Mouse (Mus musculus): Measurements from ENCODE around the gene Shprh. TPM values are rescaled to one million over a fixed set of nuclear protein-coding genes. Genes with fewer than 3 reads are reported as not detected.
A peak's percentile ranks its signal among the peaks of the same experiment; 100 is the strongest.
"Not testable (repeated sequence)": the region's sequence is repeated elsewhere in the genome, so short reads cannot be mapped to it uniquely, and the experiment has no call there.

The Shprh gene
- polyA plus RNA-seq, 1 experiment from 2014 or later, result 6.0 TPM

DNA sequence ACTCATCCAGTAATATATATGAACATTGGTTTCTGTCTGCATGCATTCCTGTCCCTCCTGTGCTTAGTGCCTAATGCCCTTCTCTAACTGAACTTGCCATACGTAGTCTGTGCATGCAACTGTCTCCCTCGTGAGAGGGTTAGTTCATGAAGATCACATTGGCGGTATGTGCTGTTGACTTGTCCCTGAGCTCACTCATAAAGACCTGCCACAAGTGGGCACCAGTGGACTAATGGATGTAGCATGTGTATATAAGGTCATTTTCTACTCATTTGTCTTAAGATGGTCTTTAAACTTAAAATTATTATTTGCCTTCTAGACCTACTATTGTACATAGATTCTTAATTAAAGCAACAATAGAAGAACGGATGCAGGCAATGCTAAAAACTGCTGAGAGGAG, 62.8 kb downstream of the Shprh start:
- WGBS, result 76% methylated on average over 4 of the region's 4 CpGs
- H3K27me3 ChIP-seq (ENCODE audit: control insufficient read depth, insufficient read depth, low read length), result no peaks in the 10 kb centered on the region
- ATAC-seq (ENCODE audit: low FRiP score, low TSS enrichment) (no peak), DNase-seq (ENCODE audit: low spot score) (no peak)
- H3K36me3 ChIP-seq (ENCODE audit: control insufficient read depth, insufficient read depth, low read length), result peaks cover 13% of the 10 kb centered on the region
- H3K4me2 ChIP-seq (replicated peaks; ENCODE audit: low read depth), result no peak overlapping the region
- H3K4me1 ChIP-seq (replicated peaks; ENCODE audit: control insufficient read depth, insufficient read depth), result no peaks in the 10 kb centered on the region
- TF ChIP-seq CTCF (IDR thresholded peaks at IDR 0.05; ENCODE audit: low read depth) (peak; percentile 63), EP300 (optimal IDR thresholded peaks at IDR 0.05) (no peak)
- H3K9me3 ChIP-seq (ENCODE audit: control insufficient read depth, low read length), result no peaks in the 10 kb centered on the region
- no peak overlapping the region for H3K9ac ChIP-seq (ENCODE audit: low read length)
- H3K4me3 ChIP-seq (ENCODE audit: low read depth, low read length), result no peak overlapping the region
- H3K27ac ChIP-seq (replicated peaks), result no peak overlapping the region

DNA sequence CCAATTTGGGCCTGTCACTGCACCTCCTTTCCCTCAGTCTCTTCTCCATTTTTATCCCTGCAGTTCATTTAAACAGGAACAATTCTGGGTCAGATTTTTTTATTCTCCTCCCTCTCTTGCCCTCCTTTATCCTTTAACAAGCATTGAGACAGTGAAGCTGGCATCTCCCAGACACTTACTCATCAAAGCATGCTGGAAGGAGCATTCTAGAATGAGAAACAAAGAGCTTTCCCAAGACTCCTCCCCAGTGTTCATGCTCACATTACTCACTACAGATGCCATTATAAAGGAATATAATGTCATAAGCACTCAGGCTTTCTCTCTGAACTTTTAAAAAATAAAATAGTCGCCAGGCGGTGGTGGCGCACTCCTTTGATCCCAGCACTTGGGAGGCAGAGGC, 77.2 kb downstream of the Shprh start:
- TF ChIP-seq EP300 (optimal IDR thresholded peaks at IDR 0.05), result no peak
- no peak for TF ChIP-seq CTCF (IDR thresholded peaks at IDR 0.05; ENCODE audit: low read depth)
- Histone ChIP-seq H3K36me3 (ENCODE audit: control insufficient read depth, insufficient read depth, low read length) (no peaks in the 10 kb centered on the region), H3K4me2 (replicated peaks; ENCODE audit: low read depth) (no peak overlapping the region), H3K27ac (replicated peaks) (no peak overlapping the region), H3K9me3 (ENCODE audit: control insufficient read depth, low read length) (no peaks in the 10 kb centered on the region), H3K27me3 (ENCODE audit: control insufficient read depth, insufficient read depth, low read length) (no peaks in the 10 kb centered on the region), H3K4me1 (replicated peaks; ENCODE audit: control insufficient read depth, insufficient read depth) (no peaks in the 10 kb centered on the region), H3K9ac (ENCODE audit: low read length) (no peak overlapping the region), H3K4me3 (ENCODE audit: low read depth, low read length) (no peak overlapping the region)
- no peak for ATAC-seq (ENCODE audit: low FRiP score, low TSS enrichment)
- WGBS, result 90% methylated on average over 3 of the region's 3 CpGs
- no peak for DNase-seq (ENCODE audit: low spot score)

DNA sequence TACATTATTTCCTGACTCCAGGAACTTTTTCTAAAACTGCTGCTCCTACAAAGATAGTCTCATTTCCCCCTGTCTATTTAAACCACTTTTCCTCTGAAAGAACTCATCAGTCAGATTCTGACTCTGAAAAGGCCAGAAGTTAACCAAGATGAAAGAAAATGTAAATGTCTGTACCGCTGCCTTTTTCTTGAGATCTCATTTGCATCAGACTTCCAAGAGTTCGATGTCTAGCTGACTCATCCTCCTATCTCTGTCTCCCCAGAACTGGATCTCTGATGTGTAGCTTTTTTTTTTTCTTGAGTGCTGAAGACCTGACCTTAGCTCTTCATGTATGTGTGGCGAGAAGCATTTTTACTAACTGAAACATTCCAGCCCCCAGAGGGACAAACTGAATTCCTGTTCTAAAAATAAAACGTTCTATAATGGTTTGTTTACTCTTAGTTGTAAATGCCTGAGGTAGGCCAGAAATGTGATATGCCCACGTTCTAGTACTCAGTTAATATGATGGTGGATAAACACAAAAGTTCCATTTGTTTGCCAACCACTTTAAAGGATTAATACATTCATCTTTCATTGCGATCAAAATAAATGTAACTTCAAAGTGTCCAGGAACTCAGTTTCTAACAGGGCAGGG, 80.4 kb downstream of the Shprh start:
- Histone ChIP-seq H3K36me3 (ENCODE audit: control insufficient read depth, insufficient read depth, low read length) (no peaks in the 10 kb centered on the region), H3K9ac (ENCODE audit: low read length) (no peak overlapping the region), H3K4me1 (replicated peaks; ENCODE audit: control insufficient read depth, insufficient read depth) (no peaks in the 10 kb centered on the region), H3K27me3 (ENCODE audit: control insufficient read depth, insufficient read depth, low read length) (no peaks in the 10 kb centered on the region), H3K9me3 (ENCODE audit: control insufficient read depth, low read length) (no peaks in the 10 kb centered on the region), H3K4me3 (ENCODE audit: low read depth, low read length) (no peak overlapping the region), H3K27ac (replicated peaks) (no peak overlapping the region), H3K4me2 (replicated peaks; ENCODE audit: low read depth) (no peak overlapping the region)
- DNase-seq (ENCODE audit: low spot score) (no peak), ATAC-seq (ENCODE audit: low FRiP score, low TSS enrichment) (no peak)
- WGBS, result 9% methylated on average over 6 of the region's 6 CpGs
- TF ChIP-seq EP300 (optimal IDR thresholded peaks at IDR 0.05) (no peak), CTCF (IDR thresholded peaks at IDR 0.05; ENCODE audit: low read depth) (0 out of 2 replicates have a peak, but pooled peaks have one; percentile 13)

DNA sequence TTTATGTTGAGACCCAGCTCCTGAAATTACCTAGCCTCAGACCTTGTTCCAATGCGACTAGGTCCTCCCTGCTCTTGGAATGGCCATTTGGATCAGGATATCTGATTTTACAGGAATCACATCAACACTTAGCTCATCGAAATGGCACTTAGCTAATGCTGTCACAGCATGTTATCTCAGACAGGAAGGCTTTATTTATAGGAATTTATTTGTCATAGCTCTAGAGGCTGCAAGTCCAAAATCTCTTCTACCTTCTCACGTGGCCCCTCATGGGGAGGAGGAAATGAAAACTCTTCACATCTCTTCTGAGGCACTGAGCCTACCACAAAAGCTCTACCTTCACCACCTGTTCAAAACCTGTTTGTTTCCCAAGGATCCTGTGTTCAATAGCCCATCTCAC, 84.0 kb downstream of the Shprh start:
- Histone ChIP-seq H3K27ac (replicated peaks) (no peak overlapping the region), H3K27me3 (ENCODE audit: control insufficient read depth, insufficient read depth, low read length) (no peaks in the 10 kb centered on the region), H3K4me1 (replicated peaks; ENCODE audit: control insufficient read depth, insufficient read depth) (no peaks in the 10 kb centered on the region), H3K9ac (ENCODE audit: low read length) (no peak overlapping the region), H3K4me2 (replicated peaks; ENCODE audit: low read depth) (no peak overlapping the region), H3K9me3 (ENCODE audit: control insufficient read depth, low read length) (no peaks in the 10 kb centered on the region), H3K4me3 (ENCODE audit: low read depth, low read length) (no peak overlapping the region), H3K36me3 (ENCODE audit: control insufficient read depth, insufficient read depth, low read length) (no peaks in the 10 kb centered on the region)
- TF ChIP-seq CTCF (IDR thresholded peaks at IDR 0.05; ENCODE audit: low read depth), result no peak
- no peak for TF ChIP-seq EP300 (optimal IDR thresholded peaks at IDR 0.05)
- DNase-seq (ENCODE audit: low spot score) (no peak), ATAC-seq (ENCODE audit: low FRiP score, low TSS enrichment) (no peak)
- 57% methylated on average over 3 of the region's 3 CpGs for WGBS

DNA sequence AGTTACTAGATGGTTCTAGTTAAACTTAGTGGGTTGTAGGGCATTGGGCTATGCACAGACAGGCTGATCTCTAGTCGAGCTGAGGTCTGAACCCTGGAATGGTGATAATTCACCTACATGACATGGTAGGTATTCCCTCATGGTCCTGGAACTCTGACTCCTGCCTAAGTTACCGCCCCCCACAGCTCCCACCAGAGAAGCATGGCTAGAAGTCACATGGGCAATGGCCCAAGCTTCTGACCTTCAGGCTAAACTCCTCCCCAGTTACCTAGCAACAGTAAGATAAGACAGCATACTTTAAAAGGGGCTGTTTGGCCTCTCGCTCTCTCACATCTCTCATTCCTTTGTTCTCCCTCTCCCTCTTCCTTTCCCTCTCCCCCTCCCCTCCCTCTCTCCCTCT, 93.8 kb downstream of the Shprh start:
- H3K27me3 ChIP-seq (ENCODE audit: control insufficient read depth, insufficient read depth, low read length); H3K9ac ChIP-seq (ENCODE audit: low read length); H3K4me2 ChIP-seq (replicated peaks; ENCODE audit: low read depth); H3K9me3 ChIP-seq (ENCODE audit: control insufficient read depth, low read length); H3K36me3 ChIP-seq (ENCODE audit: control insufficient read depth, insufficient read depth, low read length); H3K4me1 ChIP-seq (replicated peaks; ENCODE audit: control insufficient read depth, insufficient read depth); ATAC-seq (ENCODE audit: low FRiP score, low TSS enrichment); H3K4me3 ChIP-seq (ENCODE audit: low read depth, low read length); DNase-seq (ENCODE audit: low spot score); H3K27ac ChIP-seq (replicated peaks): not testable (repeated sequence)
- WGBS, result 49% methylated on average over 3 of the region's 3 CpGs

DNA sequence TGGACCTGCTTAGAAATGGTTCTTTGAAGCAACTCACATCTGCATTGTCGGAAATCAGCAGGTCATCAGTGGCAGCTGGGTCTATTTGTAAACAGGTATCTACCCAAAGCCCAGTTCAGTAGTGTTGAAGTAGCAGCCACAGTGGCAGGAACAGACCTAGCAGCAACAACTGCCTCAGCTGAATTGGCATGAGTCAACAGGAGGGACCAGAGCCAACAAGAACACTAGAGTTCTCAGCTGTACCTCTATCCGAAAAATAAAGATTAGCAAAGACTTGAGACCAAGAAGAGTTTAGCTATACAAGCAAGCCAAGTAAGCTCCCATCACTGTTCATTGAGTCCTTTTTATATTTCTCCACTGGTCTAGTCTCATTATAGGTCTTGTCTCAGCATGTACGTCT, 99.0 kb downstream of the Shprh start:
- Histone ChIP-seq H3K4me1 (replicated peaks; ENCODE audit: control insufficient read depth, insufficient read depth) (no peaks in the 10 kb centered on the region), H3K36me3 (ENCODE audit: control insufficient read depth, insufficient read depth, low read length) (no peaks in the 10 kb centered on the region), H3K27ac (replicated peaks) (no peak overlapping the region), H3K9me3 (ENCODE audit: control insufficient read depth, low read length) (no peaks in the 10 kb centered on the region), H3K4me3 (ENCODE audit: low read depth, low read length) (no peak overlapping the region), H3K4me2 (replicated peaks; ENCODE audit: low read depth) (no peak overlapping the region), H3K9ac (ENCODE audit: low read length) (no peak overlapping the region), H3K27me3 (ENCODE audit: control insufficient read depth, insufficient read depth, low read length) (no peaks in the 10 kb centered on the region)
- no peak for TF ChIP-seq CTCF (IDR thresholded peaks at IDR 0.05; ENCODE audit: low read depth)
- no peak for TF ChIP-seq EP300 (optimal IDR thresholded peaks at IDR 0.05)
- no peak for DNase-seq (ENCODE audit: low spot score)
- WGBS, result 77% methylated on average over 3 of the region's 3 CpGs
- ATAC-seq (ENCODE audit: low FRiP score, low TSS enrichment), result no peak

Measured in stomach, postnatal 0 days (tissue).